18 mouse cellular contexts compared by ENCODE assay signal in the genomic region with DNA sequence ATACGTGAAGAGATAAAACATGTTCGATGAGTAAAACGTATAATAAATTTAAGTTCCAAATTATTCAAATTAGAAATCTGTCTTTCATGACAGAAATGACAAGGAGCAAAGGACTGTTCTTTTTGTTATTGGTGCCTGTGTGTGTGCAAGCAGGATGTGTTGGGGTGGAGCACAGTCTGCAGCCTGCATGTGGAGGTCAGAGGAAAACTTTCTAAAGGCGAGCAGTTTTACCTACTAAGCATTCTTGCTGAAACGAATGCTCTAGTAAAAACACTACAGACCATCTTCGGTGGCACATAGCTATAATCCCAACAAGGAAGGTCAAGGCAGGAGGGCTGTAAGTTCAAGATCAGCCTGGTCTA.
DNase-seq lines count a peak whose midpoint lies in the region; ATAC-seq lines count a peak whose summit lies in the region.
"Had no signal": no experiment of that assay in that cellular context is flagged by ENCODE, and none has a peak within 500 bp of the region (broad histone marks: within the 10 kb centered on the region; RNA-seq: fewer than 3 reads in every experiment).

No protein-coding gene starts in this region.

- peaks cover 7% of the 10 kb centered on the region; the same call in 1 of the 2 replicates for H3K36me3 ChIP-seq in heart, embryonic 11.5 days (ENCODE audit: control insufficient read depth, insufficient read depth, low read length)
- no peaks in the 10 kb centered on the region; the same call in 1 of the 2 replicates for H3K36me3 ChIP-seq in kidney, embryonic 14.5 days (ENCODE audit: control insufficient read depth, insufficient read depth, low read length)
- peaks cover 5% of the 10 kb centered on the region for H3K36me3 ChIP-seq in lung, embryonic 16.5 days (ENCODE audit: control insufficient read depth, insufficient read depth, low read length)
- no peaks in the 10 kb centered on the region; the same call in 1 of the 2 replicates for H3K36me3 ChIP-seq in liver, embryonic 16.5 days (ENCODE audit: control insufficient read depth, insufficient read depth)
- H3K36me3 ChIP-seq: hindbrain, embryonic 15.5 days; midbrain, embryonic 13.5 days; stomach, embryonic 15.5 days had no signal

- H3K9me3 ChIP-seq in heart, embryonic 11.5 days (replicated peaks; ENCODE audit: control insufficient read depth, low read length): peaks cover 4% of the 10 kb centered on the region; the same call in 1 of the 2 replicates
- H3K9me3 ChIP-seq in kidney, embryonic 14.5 days (ENCODE audit: control insufficient read depth, low read length): no peaks in the 10 kb centered on the region; the same call in 1 of the 2 replicates
- no peaks in the 10 kb centered on the region for H3K9me3 ChIP-seq in lung, embryonic 16.5 days (ENCODE audit: control insufficient read depth, low read length)
- no peaks in the 10 kb centered on the region for H3K9me3 ChIP-seq in liver, embryonic 16.5 days (replicated peaks; ENCODE audit: control insufficient read depth, low read length)
- H3K9me3 ChIP-seq: hindbrain, embryonic 15.5 days; midbrain, embryonic 13.5 days; stomach, embryonic 15.5 days had no signal

- H3K4me3 ChIP-seq in heart, embryonic 11.5 days (ENCODE audit: low read depth, low read length): no peak overlapping the region
- no peak overlapping the region for H3K4me3 ChIP-seq in kidney, embryonic 14.5 days (ENCODE audit: low read length)
- H3K4me3 ChIP-seq in lung, embryonic 16.5 days (ENCODE audit: low read length): no peak overlapping the region
- H3K4me3 ChIP-seq in liver, embryonic 16.5 days (ENCODE audit: low read depth, low read length): no peak overlapping the region
- H3K4me3 ChIP-seq: hindbrain, embryonic 15.5 days; midbrain, embryonic 13.5 days; stomach, embryonic 15.5 days had no signal

- WGBS in heart, embryonic 11.5 days (ENCODE audit: insufficient replicate concordance): 34% methylated on average over 6 of the region's 6 CpGs
- 30% methylated on average over 6 of the region's 6 CpGs for WGBS in kidney, embryonic 14.5 days
- WGBS in lung, embryonic 16.5 days: 13% methylated on average over 6 of the region's 6 CpGs
- WGBS in liver, embryonic 16.5 days (ENCODE audit: insufficient replicate concordance): 36% methylated on average over 6 of the region's 6 CpGs

- H3K9ac ChIP-seq in heart, embryonic 11.5 days (ENCODE audit: low read depth, low read length): no peak overlapping the region
- H3K9ac ChIP-seq in kidney, embryonic 14.5 days (ENCODE audit: low read depth, low read length): no peak overlapping the region
- H3K9ac ChIP-seq in lung, embryonic 16.5 days (ENCODE audit: low read length): no peak overlapping the region
- no peak overlapping the region for H3K9ac ChIP-seq in liver, embryonic 16.5 days (ENCODE audit: low read depth, low read length)
- H3K9ac ChIP-seq: hindbrain, embryonic 15.5 days; midbrain, embryonic 13.5 days; stomach, embryonic 15.5 days had no signal

- H3K27ac ChIP-seq in heart, embryonic 11.5 days (ENCODE audit: low read depth, low read length): peak overlapping the region; percentile 58
- H3K27ac ChIP-seq in kidney, embryonic 14.5 days (ENCODE audit: low read depth, low read length): peak overlapping the region; percentile 59
- peak overlapping the region; percentile 55 for H3K27ac ChIP-seq in lung, embryonic 16.5 days (ENCODE audit: low read length)
- no peak overlapping the region for H3K27ac ChIP-seq in liver, embryonic 16.5 days (ENCODE audit: low read length)
- H3K27ac ChIP-seq: hindbrain, embryonic 15.5 days; macrophage; midbrain, embryonic 13.5 days had no signal

- no peak for DNase-seq in heart, adult 8-10 months (ENCODE audit: low spot score)
- DNase-seq in kidney, postnatal 36 days: no peak
- DNase-seq in lung, postnatal 25 days (ENCODE audit: low spot score): no peak
- DNase-seq in spleen, postnatal 14 days (ENCODE audit: low spot score in 2 of 2): no peak
- DNase-seq: adrenal gland, postnatal 36 days; B cell, adult 2 months; cerebellum, postnatal 10 days; gastrocnemius, postnatal 36 days; right cerebral cortex, adult 18-20 months had no signal

- peaks cover 29% of the 10 kb centered on the region for H3K4me1 ChIP-seq in heart, embryonic 11.5 days (ENCODE audit: control insufficient read depth, insufficient read depth, low read length)
- peaks cover 48% of the 10 kb centered on the region for H3K4me1 ChIP-seq in kidney, embryonic 14.5 days (ENCODE audit: control insufficient read depth, insufficient read depth, low read length)
- peaks cover 40% of the 10 kb centered on the region for H3K4me1 ChIP-seq in lung, embryonic 16.5 days (replicated peaks; ENCODE audit: control insufficient read depth, insufficient read depth, low read length)
- no peaks in the 10 kb centered on the region; the same call in 1 of the 2 replicates for H3K4me1 ChIP-seq in liver, embryonic 16.5 days (ENCODE audit: control insufficient read depth, low read depth, low read length)
- H3K4me1 ChIP-seq: hindbrain, embryonic 15.5 days had no signal

- peak overlapping the region; percentile 11 for H3K4me2 ChIP-seq in heart, embryonic 11.5 days
- H3K4me2 ChIP-seq in kidney, embryonic 14.5 days (replicated peaks; ENCODE audit: low read depth, low read length): no peak overlapping the region; the same call in 1 of the 2 replicates
- H3K4me2 ChIP-seq in lung, embryonic 16.5 days (ENCODE audit: low read depth, low read length): no peak overlapping the region
- 0 out of 2 replicates have a peak overlapping the region, but pooled peaks have one; percentile 23 for H3K4me2 ChIP-seq in liver, embryonic 16.5 days (ENCODE audit: low read depth, low read length)
- H3K4me2 ChIP-seq: hindbrain, embryonic 15.5 days; midbrain, embryonic 13.5 days; stomach, embryonic 15.5 days had no signal

- ATAC-seq in heart, embryonic 11.5 days (replicated peaks; ENCODE audit: insufficient number of reproducible peaks, low FRiP score, low TSS enrichment): no peak
- ATAC-seq in kidney, embryonic 14.5 days (ENCODE audit: low FRiP score, low TSS enrichment): no peak
- ATAC-seq in lung, embryonic 16.5 days (ENCODE audit: low read depth): peak; percentile 47; the same call in 1 of the 2 replicates
- ATAC-seq in liver, embryonic 16.5 days (ENCODE audit: low read depth): peak; percentile 37; the same call in 1 of the 2 replicates
- ATAC-seq: Patski had no signal

- no peaks in the 10 kb centered on the region for H3K27me3 ChIP-seq in heart, embryonic 11.5 days (ENCODE audit: control insufficient read depth, insufficient read depth, low read length)
- H3K27me3 ChIP-seq in kidney, embryonic 14.5 days (ENCODE audit: control insufficient read depth, insufficient read depth, low read length): no peaks in the 10 kb centered on the region
- no peaks in the 10 kb centered on the region for H3K27me3 ChIP-seq in lung, embryonic 16.5 days (ENCODE audit: control insufficient read depth, insufficient read depth, low read depth, low read length)
- H3K27me3 ChIP-seq in liver, embryonic 16.5 days (ENCODE audit: control insufficient read depth, insufficient read depth, low read depth, low read length): no peaks in the 10 kb centered on the region
- H3K27me3 ChIP-seq: hindbrain, embryonic 15.5 days; midbrain, embryonic 13.5 days; Patski; stomach, embryonic 15.5 days had no signal

Comparison
In these comparisons a context has a peak if more than half of its experiments do, and no peak if none do; other contexts are left out.
1. ATAC-seq: peak in lung, embryonic 16.5 days (single experiment) and liver, embryonic 16.5 days (single experiment); none in heart, embryonic 11.5 days (single experiment) and kidney, embryonic 14.5 days (single experiment).
2. H3K4me2 ChIP-seq: peak in heart, embryonic 11.5 days (single experiment) and liver, embryonic 16.5 days (single experiment); none in kidney, embryonic 14.5 days (single experiment) and lung, embryonic 16.5 days (single experiment).